ENCODE assay signal across 15 mouse cellular contexts in the genomic region with DNA sequence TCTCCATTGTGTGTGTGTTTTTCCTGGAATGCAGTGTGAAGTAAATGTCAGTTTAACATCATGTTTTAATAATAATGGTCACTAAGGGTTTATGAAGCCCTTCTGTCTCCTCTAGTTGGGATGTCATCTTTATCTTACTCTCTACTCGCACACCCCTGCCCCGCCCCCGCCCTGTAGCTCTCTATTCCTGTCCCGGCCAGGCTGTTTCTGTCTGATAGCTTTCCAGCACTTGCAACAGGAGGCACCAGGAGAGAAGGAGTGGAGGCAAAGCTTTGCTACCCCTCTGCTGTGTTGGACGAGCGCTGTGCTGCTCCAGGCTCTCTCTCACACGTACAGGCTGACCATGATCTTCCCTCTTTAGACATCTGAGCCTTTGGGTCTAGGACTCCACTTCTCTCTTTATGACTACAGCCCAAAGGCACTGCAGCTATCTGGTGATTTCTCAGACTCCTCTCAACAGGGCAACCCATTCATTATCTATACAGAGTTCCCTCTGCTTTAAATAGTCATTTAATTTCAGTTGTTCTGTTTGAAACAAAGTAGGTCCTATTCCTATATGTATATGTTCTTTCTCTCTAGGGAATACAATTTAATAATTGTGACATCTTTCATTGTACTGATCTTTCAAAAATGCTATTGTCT.
A peak's percentile ranks its signal among the peaks of the same experiment; 100 is the strongest.
DNase-seq lines count a peak whose midpoint lies in the region; ATAC-seq lines count a peak whose summit lies in the region.
"Had no signal": no experiment of that assay in that cellular context is flagged by ENCODE, and none has a peak within 500 bp of the region (broad histone marks: within the 10 kb centered on the region; RNA-seq: fewer than 3 reads in every experiment).

No protein-coding gene starts in this region.

- WGBS in heart, embryonic 10.5 days: 25% methylated on average over 7 of the region's 7 CpGs
- WGBS in midbrain, embryonic 16.5 days: 80% methylated on average over 7 of the region's 7 CpGs
- 70% methylated on average over 7 of the region's 7 CpGs for WGBS in midbrain, embryonic 14.5 days
- 48% methylated on average over 7 of the region's 7 CpGs for WGBS in liver, embryonic 11.5 days

- H3K4me3 ChIP-seq in heart, embryonic 10.5 days: peak overlapping the region; percentile 7; the same call in 1 of the 2 replicates
- no peak overlapping the region for H3K4me3 ChIP-seq in midbrain, embryonic 16.5 days (ENCODE audit: low read depth, low read length)
- H3K4me3 ChIP-seq in midbrain, embryonic 14.5 days (replicated peaks; ENCODE audit: low read depth, low read length): no peak overlapping the region
- no peak overlapping the region for H3K4me3 ChIP-seq in liver, embryonic 11.5 days (ENCODE audit: low read depth, low read length)
- H3K4me3 ChIP-seq: forebrain, embryonic 13.5 days; hindbrain, embryonic 10.5 days; limb, embryonic 12.5 days had no signal

- peak overlapping the region; percentile 56; the same call in 1 of the 2 replicates for H3K27ac ChIP-seq in heart, embryonic 10.5 days
- H3K27ac ChIP-seq in midbrain, embryonic 16.5 days (ENCODE audit: low read length): no peak overlapping the region
- no peak overlapping the region for H3K27ac ChIP-seq in midbrain, embryonic 14.5 days (replicated peaks; ENCODE audit: low read depth, low read length)
- peak overlapping the region; percentile 40; the same call in 1 of the 2 replicates for H3K27ac ChIP-seq in liver, embryonic 11.5 days (ENCODE audit: low read depth, low read length)
- H3K27ac ChIP-seq: forebrain, embryonic 13.5 days; hindbrain, embryonic 10.5 days; limb, embryonic 12.5 days had no signal

- peaks cover 10% of the 10 kb centered on the region; the same call in 1 of the 2 replicates for H3K4me1 ChIP-seq in heart, embryonic 10.5 days
- no peaks in the 10 kb centered on the region for H3K4me1 ChIP-seq in midbrain, embryonic 16.5 days (ENCODE audit: control insufficient read depth, insufficient read depth, low read length)
- H3K4me1 ChIP-seq in midbrain, embryonic 14.5 days (ENCODE audit: control insufficient read depth, insufficient read depth, low read length): 0 out of 2 replicates have a peak, but pooled peaks cover 4% of the 10 kb centered on the region
- peaks cover 2% of the 10 kb centered on the region; the same call in 1 of the 2 replicates for H3K4me1 ChIP-seq in liver, embryonic 11.5 days (replicated peaks; ENCODE audit: control insufficient read depth, insufficient read depth, low read length)
- H3K4me1 ChIP-seq: forebrain, embryonic 13.5 days; hindbrain, embryonic 10.5 days; limb, embryonic 12.5 days had no signal

- DNase-seq in heart, embryonic 10.5 days (ENCODE audit: low spot score): peak; percentile 87
- DNase-seq in heart, postnatal 10 days: no peak
- DNase-seq in midbrain, embryonic 14.5 days: no peak
- DNase-seq in liver, embryonic 11.5 days (ENCODE audit: low spot score): peak; percentile 38
- DNase-seq in yolk sac, embryonic 10.5 days (ENCODE audit: low spot score): peak; percentile 23
- no peak for DNase-seq in adipocyte (ENCODE audit: low spot score)
- no peak for DNase-seq in ovary, postnatal 10 days (ENCODE audit: low spot score)
- DNase-seq: cerebellum, adult 9-10 months; gastrocnemius, postnatal 10 days; kidney, adult 18-20 months; lung, postnatal 4 days had no signal

- H3K9ac ChIP-seq in midbrain, embryonic 16.5 days (ENCODE audit: low read depth, low read length): no peak overlapping the region
- H3K9ac ChIP-seq in midbrain, embryonic 14.5 days (replicated peaks; ENCODE audit: low read length): no peak overlapping the region
- no peak overlapping the region; the same call in 1 of the 2 replicates for H3K9ac ChIP-seq in liver, embryonic 11.5 days (ENCODE audit: low read depth, low read length)
- H3K9ac ChIP-seq: forebrain, embryonic 13.5 days; limb, embryonic 12.5 days had no signal

- no peak overlapping the region for H3K4me2 ChIP-seq in midbrain, embryonic 16.5 days (ENCODE audit: low read length)
- H3K4me2 ChIP-seq in midbrain, embryonic 14.5 days (ENCODE audit: low read length): no peak overlapping the region
- peak overlapping the region; percentile 45 for H3K4me2 ChIP-seq in liver, embryonic 11.5 days
- H3K4me2 ChIP-seq: forebrain, embryonic 13.5 days; limb, embryonic 12.5 days had no signal

- intact Hi-C loops in heart, postnatal 10 days (cut with DNase I): no loop called here

- H3K27me3 ChIP-seq in heart, embryonic 10.5 days (ENCODE audit: insufficient read depth, poor library complexity, severe bottlenecking): no peaks in the 10 kb centered on the region
- H3K27me3 ChIP-seq in midbrain, embryonic 16.5 days (ENCODE audit: control insufficient read depth, insufficient read depth, low read depth, low read length): no peaks in the 10 kb centered on the region
- H3K27me3 ChIP-seq in midbrain, embryonic 14.5 days (ENCODE audit: control insufficient read depth, insufficient read depth, low read length): no peaks in the 10 kb centered on the region
- H3K27me3 ChIP-seq in liver, embryonic 11.5 days (replicated peaks; ENCODE audit: control insufficient read depth, insufficient read depth, low read length): no peaks in the 10 kb centered on the region
- H3K27me3 ChIP-seq: forebrain, embryonic 13.5 days; limb, embryonic 12.5 days had no signal

- 0 out of 2 replicates have a peak, but pooled peaks have one; percentile 17 for ATAC-seq in midbrain, embryonic 16.5 days
- ATAC-seq in midbrain, embryonic 14.5 days (ENCODE audit: low FRiP score, low TSS enrichment): no peak
- ATAC-seq in liver, embryonic 11.5 days (replicated peaks; ENCODE audit: low FRiP score): peak; percentile 95
- ATAC-seq: forebrain, embryonic 13.5 days had no signal

- no peaks in the 10 kb centered on the region for H3K9me3 ChIP-seq in heart, embryonic 10.5 days
- H3K9me3 ChIP-seq in midbrain, embryonic 16.5 days (replicated peaks; ENCODE audit: control insufficient read depth, low read length, poor library complexity, severe bottlenecking): no peaks in the 10 kb centered on the region
- H3K9me3 ChIP-seq in midbrain, embryonic 14.5 days (ENCODE audit: control insufficient read depth, low read length): no peaks in the 10 kb centered on the region
- no peaks in the 10 kb centered on the region for H3K9me3 ChIP-seq in liver, embryonic 11.5 days (ENCODE audit: control insufficient read depth, low read length)
- H3K9me3 ChIP-seq: forebrain, embryonic 13.5 days; hindbrain, embryonic 10.5 days; limb, embryonic 12.5 days had no signal

- H3K36me3 ChIP-seq in heart, embryonic 10.5 days: no peaks in the 10 kb centered on the region
- no peaks in the 10 kb centered on the region for H3K36me3 ChIP-seq in midbrain, embryonic 16.5 days (ENCODE audit: control insufficient read depth, insufficient read depth, low read length)
- H3K36me3 ChIP-seq in midbrain, embryonic 14.5 days (ENCODE audit: control insufficient read depth, insufficient read depth, low read length): no peaks in the 10 kb centered on the region
- no peaks in the 10 kb centered on the region for H3K36me3 ChIP-seq in liver, embryonic 11.5 days (ENCODE audit: control insufficient read depth, insufficient read depth, low read length)
- H3K36me3 ChIP-seq: hindbrain, embryonic 10.5 days; limb, embryonic 12.5 days had no signal

Comparison
In these comparisons a context has a peak if more than half of its experiments do, and no peak if none do; other contexts are left out.
1. DNase-seq: peak in heart, embryonic 10.5 days (single experiment), liver, embryonic 11.5 days (single experiment) and yolk sac, embryonic 10.5 days (single experiment); none in heart, postnatal 10 days (0 of 2), midbrain, embryonic 14.5 days (single experiment), adipocyte (single experiment) and ovary, postnatal 10 days (single experiment).
2. H3K27ac ChIP-seq: peak in heart, embryonic 10.5 days (single experiment) and liver, embryonic 11.5 days (single experiment); none in midbrain, embryonic 16.5 days (single experiment) and midbrain, embryonic 14.5 days (single experiment).